Mouse (Mus musculus) ovary, postnatal 14 days (tissue): ENCODE measurements at regions not wholly inside any gene's neighbourhood (a gene's known extent, or its start where the extent isn't known, plus 50 kb on each side); places are given as distances from the start of the nearest gene placed in this dataset.
"Not testable (repeated sequence)": the region's sequence is repeated elsewhere in the genome, so short reads cannot be mapped to it uniquely, and the experiment has no call there.

Experiments used
- DNase-seq: peaks from one replicate; pipeline ENCODE4 v3.0.0; 2022; ENCODE audit warnings: low spot score

DNA sequence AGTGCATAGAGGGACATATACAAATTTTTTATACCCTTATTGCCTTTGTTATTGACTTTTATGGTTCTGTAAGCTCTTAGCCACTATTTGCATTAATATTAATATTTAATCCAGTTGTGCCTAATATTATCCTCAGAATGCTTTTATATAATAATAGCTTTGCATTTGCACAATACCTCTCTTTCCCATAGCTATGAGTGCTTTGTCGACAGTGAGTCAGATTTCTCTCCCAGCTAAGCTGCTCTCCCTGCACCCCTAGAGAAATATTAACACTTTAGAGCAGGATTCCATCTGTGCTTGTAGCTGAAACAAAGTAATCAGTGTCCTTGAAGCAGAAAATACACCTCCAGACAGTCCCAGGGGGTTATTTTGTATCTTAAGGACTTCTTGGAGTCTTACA lies 288.6 kb upstream of the Arglu1 start:
- no peak for DNase-seq

DNA sequence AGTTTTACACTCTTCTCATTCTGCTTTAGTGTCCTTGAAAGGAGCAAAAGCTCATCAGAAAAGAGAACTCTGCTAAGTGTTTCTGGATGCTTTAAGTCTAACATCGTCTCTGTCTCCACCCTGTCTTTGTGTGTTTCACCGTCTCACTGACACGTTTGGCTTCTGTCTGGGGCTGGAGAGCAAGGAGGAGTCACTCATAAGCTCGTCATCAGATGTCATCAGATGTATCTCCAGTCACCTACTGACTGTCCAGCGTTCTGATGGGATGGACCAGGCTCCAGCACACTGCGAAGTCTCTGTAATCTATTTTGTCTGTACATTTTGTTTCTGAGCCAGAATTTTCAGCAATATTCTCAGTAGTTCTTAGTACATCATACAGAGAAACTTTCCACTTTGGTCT lies 283.4 kb upstream of the Arglu1 start:
- DNase-seq = no peak

DNA sequence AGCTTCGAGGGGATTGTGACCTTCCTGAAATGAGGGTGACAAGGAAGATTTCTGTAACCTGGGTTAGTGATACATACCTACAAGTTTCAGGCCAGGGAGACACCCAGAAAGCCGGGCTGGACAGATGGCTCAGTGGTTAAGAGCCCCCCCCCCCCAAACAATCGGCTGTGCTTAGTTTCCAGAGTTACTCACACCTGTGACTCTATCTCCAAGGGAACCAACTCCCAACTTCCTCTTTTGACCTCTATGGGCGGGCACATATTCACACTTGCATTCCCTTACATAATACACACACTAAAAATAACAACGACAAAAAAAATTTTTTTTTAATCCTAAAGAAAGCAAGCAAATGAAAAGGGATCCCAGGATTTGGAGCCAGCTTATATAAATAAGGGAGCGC lies 283.0 kb upstream of the Arglu1 start:
- no peak for DNase-seq

DNA sequence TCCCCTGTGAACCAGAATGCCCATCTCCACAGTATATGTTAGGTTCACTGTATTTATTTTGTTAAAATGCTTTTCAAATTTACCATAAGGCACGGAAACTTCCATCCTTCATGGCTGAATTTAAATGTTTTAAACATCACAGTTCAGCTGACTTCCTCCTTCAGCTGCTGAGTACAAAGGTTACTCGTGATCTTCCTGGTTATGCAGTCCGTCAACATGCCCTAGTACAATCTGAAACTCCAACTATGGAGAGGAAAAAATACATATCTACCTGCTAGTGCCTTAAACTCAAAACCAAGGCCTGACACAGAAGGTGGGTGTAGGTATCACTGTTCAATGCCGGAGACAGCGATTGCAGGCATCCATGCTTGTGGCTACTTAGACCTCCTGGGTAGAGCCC lies 280.5 kb upstream of the Arglu1 start:
- no peak for DNase-seq

DNA sequence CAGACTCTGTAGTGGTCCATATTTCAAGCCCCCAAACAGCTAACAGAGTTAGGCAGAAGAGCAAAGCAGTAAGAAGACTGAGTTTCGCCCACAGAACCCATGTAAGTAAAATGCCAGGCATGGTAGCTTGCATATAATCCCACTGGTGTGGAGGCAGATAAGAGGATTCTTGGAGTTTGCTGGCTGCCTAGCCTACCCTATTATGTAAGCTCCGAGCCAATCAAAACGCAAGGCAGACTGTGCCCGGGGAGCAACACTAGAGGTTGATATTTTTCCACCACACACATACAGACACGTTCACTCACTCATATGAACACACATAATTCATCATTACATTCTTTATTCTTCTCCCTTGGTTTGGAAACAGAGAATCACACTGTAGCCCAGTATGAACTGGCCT lies 280.0 kb upstream of the Arglu1 start:
- no peak for DNase-seq

DNA sequence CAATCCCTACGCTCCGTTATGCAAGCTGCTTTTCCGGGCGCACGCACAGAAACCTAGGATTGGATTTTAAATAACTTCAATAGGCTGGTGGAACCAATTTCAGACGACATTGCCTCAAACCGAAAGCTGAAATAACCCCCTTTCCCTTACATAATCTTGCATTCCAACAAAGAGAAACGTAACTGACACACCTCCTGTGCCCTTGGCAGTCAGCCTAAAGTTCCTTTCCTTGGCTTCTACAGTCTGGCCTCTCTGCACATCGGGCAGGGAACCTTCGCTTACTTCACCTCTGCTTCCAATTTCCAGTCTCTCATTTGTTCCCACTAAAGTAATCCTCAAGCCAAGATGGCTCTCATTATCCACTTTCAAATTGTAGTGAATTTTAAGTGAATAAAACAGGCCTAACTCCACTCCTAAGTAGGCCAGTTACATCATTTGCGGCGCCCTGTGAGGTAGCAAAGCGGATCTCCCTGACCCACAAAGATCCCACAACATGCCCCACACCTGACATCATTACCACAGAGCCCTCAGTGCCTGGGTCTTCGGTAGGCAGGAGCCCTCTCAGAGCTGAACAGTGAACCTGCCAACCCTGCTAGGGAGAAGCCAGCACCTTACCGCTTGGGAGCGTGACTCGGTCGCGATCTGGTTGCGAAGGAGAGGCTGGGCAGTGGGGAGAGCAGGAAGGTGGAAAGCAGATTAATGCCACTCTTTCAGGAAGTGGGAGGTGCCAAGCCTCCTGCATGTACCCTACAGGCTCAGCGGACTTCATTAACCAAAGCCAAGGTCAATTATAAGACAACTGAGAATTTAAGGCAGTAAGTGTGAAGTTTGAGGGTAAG lies 279.0 kb upstream of the Arglu1 start:
- DNase-seq = no peak

DNA sequence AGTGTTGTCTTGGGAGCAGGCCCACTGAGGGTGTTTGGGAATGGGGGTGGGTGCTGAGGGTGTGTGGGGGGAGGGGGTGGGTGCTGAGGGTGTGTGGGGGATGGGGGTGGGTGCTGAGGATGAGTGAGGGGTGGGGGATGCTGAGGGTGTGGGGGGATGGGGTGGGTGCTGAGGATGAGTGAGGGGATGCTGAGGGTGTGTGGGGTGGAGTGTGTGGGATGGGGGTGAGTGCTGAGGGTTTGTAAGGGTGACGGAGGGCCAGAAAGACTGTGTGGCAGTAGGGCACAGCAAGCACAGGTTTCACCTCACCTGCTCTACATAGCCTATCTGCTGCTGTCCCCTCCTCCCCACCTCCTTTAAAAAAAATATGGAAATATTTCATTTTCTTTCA lies 276.3 kb upstream of the Arglu1 start:
- DNase-seq = no peak

DNA sequence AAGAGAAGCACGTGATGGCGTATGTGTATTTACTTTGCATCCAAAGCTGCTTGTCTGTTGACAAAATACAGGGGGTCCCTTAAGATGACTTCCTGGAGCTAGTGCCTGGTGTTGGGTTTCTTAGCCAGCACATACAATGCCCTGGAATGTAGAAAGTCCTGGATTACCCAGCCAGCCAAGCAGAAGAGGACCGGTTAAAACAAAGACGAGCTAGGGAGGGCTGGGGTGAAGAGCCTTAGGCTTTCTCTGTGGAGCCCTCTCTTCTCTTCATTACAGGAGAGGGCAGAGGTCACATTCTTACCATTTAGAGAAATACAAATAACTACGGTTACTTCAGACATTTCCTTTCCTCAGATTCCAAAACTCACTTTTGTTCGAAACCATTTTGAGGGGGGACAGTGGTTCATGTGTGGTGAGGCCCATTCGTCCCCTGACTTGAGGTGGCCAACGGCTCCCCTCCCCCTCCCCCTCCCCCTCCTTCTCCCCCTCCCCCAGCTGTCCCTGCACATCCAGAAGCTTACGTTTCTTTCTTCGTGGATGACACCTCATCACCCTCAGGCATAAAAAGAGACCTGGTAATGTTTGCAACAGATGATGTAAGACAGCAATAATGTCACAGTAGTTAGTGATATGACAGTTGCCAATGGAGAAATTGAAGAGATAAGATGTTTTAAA lies 275.8 kb upstream of the Arglu1 start:
- DNase-seq = no peak

DNA sequence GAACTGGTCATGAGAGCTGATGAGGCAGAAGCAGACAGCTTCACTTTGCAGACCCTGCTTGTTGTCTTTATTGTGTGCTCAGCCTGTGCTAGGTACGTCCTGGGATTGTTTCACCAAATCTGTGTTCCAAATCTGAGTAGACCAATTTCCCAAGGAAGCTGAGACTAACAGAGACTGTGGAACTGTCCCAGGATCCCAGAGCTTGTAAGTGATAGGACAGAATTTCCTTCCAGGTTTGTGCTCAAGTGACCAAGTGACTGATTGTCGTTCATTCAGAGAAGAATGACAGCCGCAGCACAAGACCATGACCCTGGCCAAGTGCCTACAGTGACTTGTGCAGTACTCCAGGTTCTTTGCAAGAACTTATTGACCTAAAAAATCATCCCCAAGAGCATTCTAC lies 269.9 kb upstream of the Arglu1 start:
- DNase-seq = no peak

DNA sequence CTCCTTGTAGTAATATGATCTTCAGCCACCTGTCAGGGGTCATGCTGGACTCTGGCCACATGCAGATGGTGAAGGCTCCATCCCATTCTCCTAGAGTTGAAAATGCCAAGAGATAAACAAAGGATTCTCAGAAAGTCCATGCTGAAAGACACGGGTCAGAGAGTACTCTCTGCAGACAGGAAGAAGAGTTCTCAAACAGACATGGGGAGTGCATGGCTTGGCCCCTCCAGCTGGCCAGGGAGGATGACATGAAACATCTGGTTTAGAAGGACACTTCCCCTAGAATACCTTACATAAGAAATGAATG lies 269.4 kb upstream of the Arglu1 start:
- no peak for DNase-seq

DNA sequence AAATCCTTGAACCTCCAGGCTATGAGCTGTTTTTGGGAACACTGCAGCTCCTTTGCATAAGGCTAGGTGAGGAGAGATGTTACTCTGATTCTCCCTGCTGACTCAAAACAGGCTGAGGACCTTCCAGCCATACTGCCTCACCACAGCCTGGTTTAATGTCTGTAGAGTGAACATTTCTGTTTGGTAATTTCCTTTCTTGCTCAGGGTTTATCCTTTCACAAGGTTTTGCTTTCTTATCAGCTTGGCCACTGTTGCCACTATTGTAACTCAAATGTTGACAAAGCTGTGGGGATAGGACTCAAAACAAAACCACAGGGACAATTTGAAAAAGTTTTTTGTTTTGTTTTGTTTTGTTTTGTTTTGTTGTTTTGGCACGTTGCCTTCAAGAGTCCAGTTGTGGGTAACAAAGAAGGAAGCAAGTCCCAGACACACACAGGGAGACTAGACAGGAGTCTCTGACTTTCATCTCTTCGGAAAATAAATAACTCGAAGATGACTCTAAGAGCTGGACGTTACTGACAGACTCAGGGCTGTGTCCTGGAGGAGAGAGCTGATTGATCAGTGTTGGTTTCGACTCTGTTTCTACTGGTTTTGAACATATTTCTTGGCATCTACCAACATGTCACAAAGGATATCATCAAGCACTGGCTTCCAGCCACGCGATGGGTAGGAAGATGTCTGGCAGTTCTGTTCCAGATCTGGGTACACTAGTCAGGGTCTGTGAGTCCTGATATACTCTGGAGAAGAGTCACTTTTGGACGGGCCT lies 268.9 kb upstream of the Arglu1 start:
- DNase-seq = no peak

DNA sequence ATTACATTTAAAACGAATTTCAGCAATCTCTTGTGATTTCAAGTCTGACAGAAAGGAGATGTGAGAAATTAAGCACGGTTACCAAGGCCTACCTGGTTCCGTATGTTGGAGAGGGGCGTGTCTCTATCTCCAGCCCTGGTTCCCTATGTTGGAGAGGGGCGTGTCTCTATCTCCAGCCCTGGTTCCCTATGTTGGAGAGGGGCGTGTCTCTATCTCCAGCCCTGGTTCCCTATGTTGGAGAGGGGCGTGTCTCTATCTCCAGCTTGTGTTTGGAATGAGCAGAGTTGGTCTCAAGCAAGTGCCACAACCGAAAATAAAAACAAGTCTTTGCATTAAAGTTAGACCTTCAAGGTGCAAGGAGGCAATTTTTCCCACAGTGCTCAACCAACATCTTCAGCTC lies 267.8 kb upstream of the Arglu1 start:
- not testable (repeated sequence) for DNase-seq

DNA sequence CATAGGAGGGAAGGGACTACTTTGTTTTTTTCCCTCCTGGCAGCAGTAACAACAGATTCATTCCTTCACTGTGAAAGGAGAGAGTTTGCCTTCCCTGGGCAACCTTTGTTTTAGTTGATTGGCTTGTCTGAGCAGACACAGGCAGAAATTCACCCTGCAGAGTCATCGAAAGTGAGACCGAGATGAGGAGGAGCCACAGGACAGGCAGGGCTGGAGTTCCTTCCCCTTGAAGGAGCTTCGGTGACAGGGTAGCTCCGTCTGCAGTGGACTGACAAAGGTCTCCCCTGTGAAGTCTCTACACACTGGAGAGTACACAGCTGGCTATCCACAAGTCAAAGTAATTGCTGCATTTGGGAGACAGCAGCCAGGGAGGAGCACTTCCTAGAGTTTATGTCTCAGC lies 261.9 kb upstream of the Arglu1 start:
- DNase-seq = no peak

DNA sequence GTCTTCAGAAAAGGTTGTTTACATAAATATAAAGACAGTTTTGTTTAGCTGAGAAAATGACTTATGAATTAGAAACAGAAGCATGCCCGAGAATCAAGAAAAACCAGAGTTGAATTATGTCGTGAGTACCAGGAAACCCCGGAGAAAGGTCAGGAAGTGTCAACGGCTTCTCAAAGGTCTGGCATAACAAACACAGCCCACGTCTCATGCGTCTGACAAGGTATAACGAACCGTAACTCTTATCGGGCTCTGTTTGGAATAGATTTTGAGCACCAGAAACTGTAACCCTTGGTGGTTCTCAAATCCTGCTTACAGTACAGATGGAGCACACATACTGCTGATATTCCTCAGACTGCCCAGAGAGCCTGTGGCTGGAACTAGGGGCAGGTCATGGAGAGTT lies 260.9 kb upstream of the Arglu1 start:
- no peak for DNase-seq

DNA sequence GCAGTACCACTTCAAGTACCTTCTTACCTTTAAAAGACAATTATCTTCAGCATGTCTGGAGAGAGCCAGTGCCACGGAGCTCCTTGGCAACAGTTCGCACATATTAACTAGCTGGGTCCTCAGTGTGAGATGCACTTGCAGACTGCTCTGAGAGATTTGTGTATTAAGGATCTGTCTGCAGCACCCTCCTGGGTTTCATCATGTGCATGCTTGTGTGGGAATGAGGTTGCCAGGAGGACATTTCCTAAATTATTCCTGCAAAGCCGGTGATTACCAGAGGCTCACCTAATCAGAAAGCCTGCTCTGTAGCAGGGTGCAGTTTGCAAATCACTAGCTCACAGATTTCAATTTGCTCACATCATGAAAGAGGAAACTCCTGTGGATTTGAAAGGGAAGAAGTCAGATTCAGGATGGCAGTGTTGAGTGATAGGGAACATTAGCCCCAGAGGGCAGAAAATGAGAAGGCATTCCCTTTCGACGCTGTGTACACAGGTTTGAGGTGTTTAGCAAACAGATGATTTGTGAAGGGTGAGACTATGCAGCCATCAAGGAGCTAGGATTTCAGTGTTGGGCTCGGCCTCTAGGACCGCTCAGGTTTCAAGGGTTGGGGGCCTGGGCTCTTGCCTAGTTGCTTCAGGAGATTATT lies 257.3 kb upstream of the Arglu1 start:
- no peak for DNase-seq

DNA sequence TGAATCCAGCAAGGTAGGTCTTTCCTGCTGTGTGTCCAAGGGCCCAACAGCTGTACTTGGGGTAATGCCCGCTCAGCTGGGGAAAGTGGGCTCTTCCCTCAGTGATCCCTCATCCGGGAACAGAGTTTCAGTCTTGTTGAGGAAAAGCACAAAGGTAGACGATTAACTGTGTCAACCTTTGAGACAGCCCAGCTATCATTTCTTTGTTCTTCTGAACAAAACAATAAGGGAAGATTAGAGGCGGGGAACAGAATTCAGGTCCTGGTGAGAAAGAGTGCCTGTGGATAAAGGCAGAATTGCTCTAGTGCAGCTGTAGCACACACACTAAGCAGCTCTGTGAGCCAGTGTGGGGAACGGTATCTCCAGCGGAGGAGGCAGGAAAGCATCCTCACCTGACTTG lies 252.7 kb upstream of the Arglu1 start:
- no peak for DNase-seq

DNA sequence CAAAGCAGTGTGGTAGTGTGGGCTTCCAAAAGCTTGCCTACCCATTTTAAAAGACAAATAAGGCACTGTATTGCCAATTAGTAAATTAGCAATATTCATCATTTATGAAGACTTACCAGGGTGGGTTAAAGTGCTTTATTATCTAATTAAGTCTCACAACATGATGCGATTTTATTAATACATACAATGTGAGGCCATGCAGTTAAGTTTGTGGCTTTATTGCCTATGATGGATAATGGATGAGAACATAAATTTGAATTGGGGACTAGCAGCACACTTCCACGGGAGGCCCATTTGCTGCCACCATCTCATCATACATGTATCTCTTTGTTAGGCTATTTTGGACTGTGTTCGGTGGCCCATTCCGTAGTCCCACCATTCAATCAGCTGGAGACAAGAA lies 250.6 kb upstream of the Arglu1 start:
- DNase-seq = no peak

DNA sequence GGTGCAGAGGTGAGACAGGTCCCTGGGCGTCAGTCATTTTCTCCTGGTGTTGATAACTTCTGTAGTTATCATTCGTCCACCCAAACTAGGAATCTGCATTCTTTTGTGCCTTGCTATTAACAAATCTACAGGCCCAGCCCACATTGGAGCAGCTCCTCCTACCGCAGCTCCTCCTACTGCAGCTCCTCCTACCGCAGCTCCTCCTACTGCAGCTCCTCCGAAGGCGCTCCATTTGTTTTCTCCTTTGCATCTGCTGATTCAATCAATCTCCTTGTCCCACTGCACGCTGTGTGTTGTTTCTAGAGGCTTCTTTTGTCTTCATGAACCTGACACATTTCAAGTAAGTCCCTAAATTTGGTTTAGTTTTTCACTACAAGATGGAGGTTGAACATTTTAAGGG lies 248.2 kb upstream of the Arglu1 start:
- no peak for DNase-seq

DNA sequence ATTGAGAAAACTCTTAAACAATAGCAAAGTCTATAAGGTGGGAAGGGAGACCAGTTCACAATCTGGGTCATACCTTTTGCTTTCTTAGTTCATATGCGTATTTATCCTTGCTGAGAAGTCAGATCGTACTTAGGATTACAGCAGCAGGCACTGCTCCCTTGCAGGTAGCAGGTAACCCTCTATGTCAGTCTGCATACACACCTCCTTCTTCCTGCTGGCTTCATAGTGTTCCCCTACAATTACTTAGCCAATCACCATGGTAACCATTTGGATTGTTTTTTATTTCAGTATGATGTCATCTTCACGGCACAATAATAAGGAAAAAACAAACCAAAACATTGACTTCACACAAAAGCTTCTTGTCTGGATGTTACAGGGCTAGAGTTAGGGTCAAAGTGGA lies 242.1 kb upstream of the Arglu1 start:
- no peak for DNase-seq

DNA sequence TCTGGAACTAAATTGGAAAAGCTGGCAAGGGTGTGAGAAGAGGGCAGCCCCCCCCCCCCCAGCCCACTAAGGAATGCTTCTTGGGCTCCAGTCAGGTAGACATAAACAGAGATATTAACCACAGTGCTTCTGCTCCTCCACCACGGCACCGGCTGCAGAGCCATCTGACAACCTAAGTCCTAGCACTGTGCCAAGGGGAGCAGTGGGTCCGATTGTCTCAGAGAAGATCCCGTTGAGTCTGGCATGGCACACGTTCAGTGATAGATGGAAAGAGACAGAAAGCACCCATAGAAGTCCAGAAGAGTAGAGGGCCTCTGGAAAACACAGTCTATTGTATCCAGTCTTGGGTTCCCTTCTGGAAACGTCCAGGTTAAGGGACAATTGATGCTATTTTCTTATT lies 241.4 kb upstream of the Arglu1 start:
- no peak for DNase-seq

DNA sequence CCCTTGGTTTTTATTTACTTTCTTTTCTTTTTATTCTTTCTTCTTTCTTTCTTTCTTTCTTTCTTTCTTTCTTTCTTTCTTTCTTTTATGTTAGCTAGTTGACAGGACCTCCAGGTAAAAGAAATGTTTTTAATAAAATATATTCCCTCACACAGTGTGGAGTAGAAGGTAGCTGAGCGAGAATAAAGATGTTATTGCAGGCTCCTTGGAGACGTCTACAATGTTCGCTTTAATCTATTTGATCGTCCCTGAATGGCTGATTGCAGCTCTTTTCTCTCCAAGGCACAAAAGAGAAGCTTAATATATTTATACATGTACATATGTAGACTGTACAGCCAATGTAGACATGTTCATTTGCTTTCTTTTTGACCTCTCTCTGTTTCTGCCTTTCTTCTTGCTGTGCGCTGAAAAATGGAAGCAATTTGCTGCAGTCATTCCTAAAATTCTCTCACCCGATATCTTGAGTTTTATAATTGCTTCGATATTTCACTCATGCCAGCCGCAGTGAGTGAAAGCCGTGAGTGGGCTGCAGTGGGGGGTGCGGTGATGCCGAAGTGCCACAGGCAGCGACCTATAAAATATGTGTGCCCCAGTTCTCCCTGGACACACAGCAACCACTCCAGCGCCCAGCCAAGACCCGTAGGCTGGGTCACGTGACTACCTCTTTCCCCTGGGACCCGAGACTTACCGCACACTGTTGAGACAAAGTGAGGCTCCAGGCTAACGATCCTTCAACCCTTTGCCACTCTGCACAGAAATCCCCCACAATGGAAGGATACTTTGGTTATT lies 237.9 kb upstream of the Arglu1 start:
- DNase-seq = no peak

DNA sequence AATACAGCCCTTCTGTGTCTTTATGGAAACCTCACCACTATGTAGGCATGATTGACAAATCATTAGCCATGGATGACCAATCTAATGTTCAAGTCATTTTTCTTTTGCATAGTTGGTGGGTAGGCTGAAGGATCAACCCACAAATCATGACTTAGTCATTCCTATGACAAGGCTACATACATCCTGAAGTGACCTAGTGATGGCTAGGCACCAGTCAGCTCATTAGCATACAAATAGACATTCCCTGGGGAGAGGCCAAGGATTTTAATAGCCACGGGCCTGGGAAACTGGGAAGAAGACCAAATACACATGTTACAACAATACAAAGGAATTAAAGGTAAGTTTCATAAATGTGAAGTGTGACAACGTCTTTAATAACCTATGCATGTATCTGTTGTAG lies 231.1 kb upstream of the Arglu1 start:
- DNase-seq = no peak
